Mouse (Mus musculus) C2C12 (cell line): ENCODE measurements around the gene Ptger1. TPM values are rescaled to one million over a fixed set of nuclear protein-coding genes. Genes with fewer than 3 reads are reported as not detected.

Experiments
- H3K27me3 ChIP-seq: one replicate; pipeline ENCODE4 v1.6.1; 2011; ENCODE audit not compliant: control insufficient read depth, insufficient read depth, insufficient read length
- H3K36me3 ChIP-seq: one replicate; pipeline ENCODE4 v1.6.1; 2011; ENCODE audit not compliant: control insufficient read depth, insufficient read depth
- H3K4me3 ChIP-seq: one replicate; pipeline ENCODE4 v1.5.1; 2011; ENCODE audit warnings: mild to moderate bottlenecking, control low read depth; ENCODE audit not compliant: poor library complexity, insufficient read depth, severe bottlenecking
- H3K79me2 ChIP-seq: one replicate; pipeline ENCODE4 v1.6.1; 2011; ENCODE audit not compliant: control insufficient read depth, insufficient read depth
- H3K79me3 ChIP-seq: one replicate; pipeline ENCODE4 v1.6.1; 2011; ENCODE audit warnings: low read depth, control low read depth
- H3ac ChIP-seq: one replicate; pipeline ENCODE3; 2011; ENCODE audit warnings: low read depth; ENCODE audit not compliant: control insufficient read depth, insufficient read length
- CEBPB ChIP-seq: IDR thresholded peaks from one replicate; pipeline ENCODE4 v1.6.1; 2011; ENCODE audit warnings: low read depth, mild to moderate bottlenecking, control low read depth, moderate library complexity
- CTCF ChIP-seq: IDR thresholded peaks from one replicate; pipeline ENCODE4 v1.5.1; 2011; ENCODE audit not compliant: control insufficient read depth, insufficient read depth, insufficient read length
- FOSL1 ChIP-seq: IDR thresholded peaks from one replicate; pipeline ENCODE4 v1.8.0; 2011; ENCODE audit warnings: mild to moderate bottlenecking, low read length; ENCODE audit not compliant: poor library complexity, insufficient read depth, severe bottlenecking
- MAX ChIP-seq: IDR thresholded peaks from one replicate; pipeline ENCODE4 v1.6.1; 2011; ENCODE audit warnings: mild to moderate bottlenecking, control low read depth
- MYOD1 ChIP-seq: IDR thresholded peaks from one replicate; pipeline ENCODE4 v1.6.1; 2011; ENCODE audit warnings: low read depth; ENCODE audit not compliant: control insufficient read depth, insufficient read length
- MYOG ChIP-seq: IDR thresholded peaks from one replicate; pipeline ENCODE4 v1.6.1; 2011; ENCODE audit not compliant: control insufficient read depth, insufficient read length; ENCODE audit errors: extremely low read depth
- USF1 ChIP-seq: IDR thresholded peaks from one replicate; pipeline ENCODE4 v1.6.1; 2011; ENCODE audit warnings: low read depth, mild to moderate bottlenecking, control low read depth, moderate library complexity
- polyA plus RNA-seq: library from polyadenylated mRNA; unstranded; fragments of >200 nt; fragmentation: generic; extraction: Trizol; gene quantifications from one replicate; pipeline ENCODE4 v1.2.1, GENCODE M21; 2012; ENCODE audit warnings: missing spikeins

Ptger1 gene
- polyA plus RNA-seq, 1 experiment, result 0.56 TPM

- peak overlapping the region; percentile 96 for H3ac ChIP-seq
- H3K79me3 ChIP-seq, result peaks cover 48% of the 10 kb centered on the region
- H3K36me3 ChIP-seq, result peaks cover 22% of the 10 kb centered on the region
- H3K27me3 ChIP-seq, result no peaks in the 10 kb centered on the region
- peaks cover 56% of the 10 kb centered on the region for H3K79me2 ChIP-seq
- TF ChIP-seq FOSL1, result no peak
- no peak for TF ChIP-seq CTCF
- TF ChIP-seq MYOG, result no peak
- no peak for TF ChIP-seq CEBPB
- no peak for TF ChIP-seq MYOD1
- no peak for TF ChIP-seq MAX
- TF ChIP-seq USF1, result no peak
- H3K4me3 ChIP-seq, result peak overlapping the region; percentile 94
Measured at GRCm38 (mm10) chr8:83715771-83716170, 49.3 kb downstream of the Ptger1 start.

- no peak for TF ChIP-seq MYOG
- no peak for TF ChIP-seq MYOD1
- TF ChIP-seq USF1, result no peak
- TF ChIP-seq CEBPB, result no peak
- no peak for TF ChIP-seq CTCF
- TF ChIP-seq MAX, result no peak
- TF ChIP-seq FOSL1, result no peak
- H3K36me3 ChIP-seq, result peaks cover 30% of the 10 kb centered on the region
- H3K79me2 ChIP-seq, result peaks cover 63% of the 10 kb centered on the region
- H3K27me3 ChIP-seq, result no peaks in the 10 kb centered on the region
- peak overlapping the region; percentile 94 for H3K4me3 ChIP-seq
- H3ac ChIP-seq, result peak overlapping the region; percentile 85
- H3K79me3 ChIP-seq, result peaks cover 48% of the 10 kb centered on the region
Measured at GRCm38 (mm10) chr8:83716563-83716962, 50.1 kb downstream of the Ptger1 start.

GRCm38 (mm10) chr8:83719048-83719447, 52.6 kb downstream of the Ptger1 start:
- TF ChIP-seq FOSL1 (no peak), MYOG (no peak), CEBPB (no peak), MYOD1 (no peak), CTCF (no peak), MAX (no peak), USF1 (no peak)
- H3ac ChIP-seq, result peak overlapping the region; percentile 27
- H3K79me3 ChIP-seq, result peaks cover 51% of the 10 kb centered on the region
- peaks cover 63% of the 10 kb centered on the region for H3K79me2 ChIP-seq
- peaks cover 55% of the 10 kb centered on the region for H3K36me3 ChIP-seq
- H3K27me3 ChIP-seq, result no peaks in the 10 kb centered on the region
- H3K4me3 ChIP-seq, result no peak overlapping the region

GRCm38 (mm10) chr8:83719693-83720092, 53.2 kb downstream of the Ptger1 start:
- Histone ChIP-seq H3K79me3 (peaks cover 51% of the 10 kb centered on the region), H3K27me3 (no peaks in the 10 kb centered on the region), H3K36me3 (peaks cover 61% of the 10 kb centered on the region), H3ac (no peak overlapping the region), H3K79me2 (peaks cover 63% of the 10 kb centered on the region), H3K4me3 (no peak overlapping the region)
- no peak for TF ChIP-seq MYOG
- no peak for TF ChIP-seq CEBPB
- TF ChIP-seq MYOD1, result no peak
- TF ChIP-seq USF1, result no peak
- TF ChIP-seq MAX, result no peak
- TF ChIP-seq CTCF, result no peak
- no peak for TF ChIP-seq FOSL1

- Histone ChIP-seq H3K4me3 (no peak overlapping the region), H3K79me2 (peaks cover 50% of the 10 kb centered on the region), H3K27me3 (no peaks in the 10 kb centered on the region), H3ac (peak overlapping the region; percentile 11), H3K79me3 (peaks cover 40% of the 10 kb centered on the region), H3K36me3 (peaks cover 79% of the 10 kb centered on the region)
- TF ChIP-seq MYOG, result no peak
- no peak for TF ChIP-seq MAX
- TF ChIP-seq FOSL1, result no peak
- TF ChIP-seq USF1, result no peak
- TF ChIP-seq CTCF, result no peak
- no peak for TF ChIP-seq CEBPB
- TF ChIP-seq MYOD1, result no peak
Measured at GRCm38 (mm10) chr8:83721405-83722025, 55.0 kb downstream of the Ptger1 start.

Other genes with a start within 250 kb of the Ptger1 start
- gene Scoc, start 208.3 kb upstream of the Ptger1 start, polyA plus RNA-seq, result 41.6 TPM
- not detected for gene Olfr370, start 130.9 kb upstream of the Ptger1 start, polyA plus RNA-seq
- gene Ndufb7, start 100.0 kb upstream of the Ptger1 start, polyA plus RNA-seq, result 302 TPM
- gene Tecr, start 58.7 kb upstream of the Ptger1 start, polyA plus RNA-seq, result 193 TPM
- gene Dnajb1, start 58.5 kb upstream of the Ptger1 start, polyA plus RNA-seq, result 41.0 TPM
- gene Gipc1, start 14.0 kb upstream of the Ptger1 start, polyA plus RNA-seq, result 81.8 TPM
- gene Pkn1, start 32.5 kb downstream of the Ptger1 start, polyA plus RNA-seq, result 26.6 TPM
- 271 TPM for gene Ddx39, start 48.5 kb downstream of the Ptger1 start, polyA plus RNA-seq
- gene Adgre5, start 74.6 kb downstream of the Ptger1 start, polyA plus RNA-seq, result 114 TPM
- gene Adgrl1, start 233.4 kb downstream of the Ptger1 start, polyA plus RNA-seq, result 16.6 TPM